Mouse (Mus musculus) thymus, postnatal 25 days (tissue): ENCODE measurements around the gene Nek8.
"Not testable (repeated sequence)": the region's sequence is repeated elsewhere in the genome, so short reads cannot be mapped to it uniquely, and the experiment has no call there.

Experiments used
- DNase-seq: peaks from one replicate; pipeline ENCODE4 v3.0.0; 2022

The Nek8 gene

GRCm38 (mm10) chr11:78137584-78137983 is 38.9 kb downstream of the Nek8 start:
- no peak for DNase-seq

- DNase-seq, result no peak
Measured at GRCm38 (mm10) chr11:78136132-78136531, 40.3 kb downstream of the Nek8 start.

GRCm38 (mm10) chr11:78135314-78135713 is 41.2 kb downstream of the Nek8 start:
- not testable (repeated sequence) for DNase-seq

GRCm38 (mm10) chr11:78134344-78134743 is 42.1 kb downstream of the Nek8 start:
- DNase-seq, result no peak

GRCm38 (mm10) chr11:78133915-78134314 is 42.6 kb downstream of the Nek8 start:
- DNase-seq, result no peak

- DNase-seq, result no peak
Measured at GRCm38 (mm10) chr11:78129458-78129857, 47.0 kb downstream of the Nek8 start.

GRCm38 (mm10) chr11:78126739-78127138 is 49.7 kb downstream of the Nek8 start:
- no peak for DNase-seq

- DNase-seq, result no peak
Measured at GRCm38 (mm10) chr11:78125691-78126090, 50.8 kb downstream of the Nek8 start.

GRCm38 (mm10) chr11:78123782-78124181 is 52.7 kb downstream of the Nek8 start:
- no peak for DNase-seq

GRCm38 (mm10) chr11:78122815-78123214 is 53.7 kb downstream of the Nek8 start:
- no peak for DNase-seq

GRCm38 (mm10) chr11:78121176-78121575 is 55.3 kb downstream of the Nek8 start:
- no peak for DNase-seq

GRCm38 (mm10) chr11:78119898-78120297 is 56.6 kb downstream of the Nek8 start:
- no peak for DNase-seq

- DNase-seq, result no peak
Measured at GRCm38 (mm10) chr11:78118467-78118866, 58.0 kb downstream of the Nek8 start.

GRCm38 (mm10) chr11:78116146-78116410 is 60.4 kb downstream of the Nek8 start:
- DNase-seq, result no peak
